Mouse (Mus musculus) testis, postnatal 14 days (tissue): ENCODE measurements around the gene Bphl.
A peak's percentile ranks its signal among the peaks of the same experiment; 100 is the strongest.

Experiments used
- DNase-seq: peaks from one replicate; pipeline ENCODE4 v3.0.0; 2021; ENCODE audit warnings: low spot score

Gene Bphl

GRCm38 (mm10) chr13:34037172-34038055 lies at the start of gene Bphl:
Gene Bphl, plus strand, starts transcription at chr13:34037597.
- DNase-seq: peak; percentile 88

GRCm38 (mm10) chr13:33989625-33990024 lies 47.8 kb upstream of the Bphl start:
- no peak for DNase-seq

- peak; percentile 22 for DNase-seq
Measured at GRCm38 (mm10) chr13:33995197-33995596, 42.2 kb upstream of the Bphl start.

GRCm38 (mm10) chr13:34002058-34003006 lies 35.1 kb upstream of the Bphl start, which contains the start of the genes Ripk1 and Serpinb6a:
Gene Ripk1, plus strand, starts transcription at chr13:34002363.
Gene Serpinb6a, minus strand, starts transcription at chr13:34002794.
- DNase-seq: peak; percentile 89

GRCm38 (mm10) chr13:34003058-34003457 lies 34.3 kb upstream of the Bphl start:
- no peak for DNase-seq

GRCm38 (mm10) chr13:34007234-34007633 lies 30.2 kb upstream of the Bphl start:
- DNase-seq: no peak

- no peak for DNase-seq
Measured at GRCm38 (mm10) chr13:34016927-34017569, 20.3 kb upstream of the Bphl start.

GRCm38 (mm10) chr13:34018521-34018920 lies 18.9 kb upstream of the Bphl start:
- DNase-seq: no peak

GRCm38 (mm10) chr13:34021998-34022397 lies 15.4 kb upstream of the Bphl start:
- DNase-seq: no peak

GRCm38 (mm10) chr13:34032041-34032440 lies 5.4 kb upstream of the Bphl start:
- DNase-seq: no peak

- DNase-seq: no peak
Measured at GRCm38 (mm10) chr13:34035424-34035823, 2.0 kb upstream of the Bphl start.

GRCm38 (mm10) chr13:34036726-34037125 lies 671 bp upstream of the Bphl start:
- DNase-seq: no peak

- no peak for DNase-seq
Measured at GRCm38 (mm10) chr13:34038056-34038432, 647 bp downstream of the Bphl start.

- DNase-seq: no peak
Measured at GRCm38 (mm10) chr13:34038901-34039341, 1.5 kb downstream of the Bphl start.

- no peak for DNase-seq
Measured at GRCm38 (mm10) chr13:34040091-34040490, 2.7 kb downstream of the Bphl start.

GRCm38 (mm10) chr13:34043716-34044393 lies 6.5 kb downstream of the Bphl start:
- no peak for DNase-seq

GRCm38 (mm10) chr13:34045511-34046249 lies 8.3 kb downstream of the Bphl start:
- DNase-seq: no peak

GRCm38 (mm10) chr13:34046421-34047012 lies 9.1 kb downstream of the Bphl start:
- peak; percentile 56 for DNase-seq

GRCm38 (mm10) chr13:34047526-34047925 lies 10.1 kb downstream of the Bphl start:
- no peak for DNase-seq

- DNase-seq: no peak
Measured at GRCm38 (mm10) chr13:34050479-34050878, 13.1 kb downstream of the Bphl start.
